Comparison of ENCODE assay signal across 30 mouse cellular contexts in the genomic region with DNA sequence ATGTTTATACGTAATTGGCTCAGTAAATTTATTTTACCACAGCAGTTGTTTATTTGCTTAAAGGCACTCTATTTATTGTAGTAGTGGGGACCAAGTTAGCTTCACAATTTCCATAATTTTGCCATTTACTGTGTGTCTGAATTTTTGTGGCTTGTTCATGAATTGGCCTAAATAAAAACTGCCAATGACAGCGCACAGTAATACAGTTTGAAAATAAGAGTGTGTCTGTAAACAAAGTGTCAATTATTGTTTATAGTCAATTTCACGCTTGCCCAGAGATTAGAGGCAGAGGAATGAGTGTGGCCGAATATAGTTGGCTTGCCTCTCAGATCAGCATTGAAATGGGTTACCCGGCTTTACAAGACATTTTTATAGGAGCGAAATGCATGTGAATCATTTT.
"Had no signal": no experiment of that assay in that cellular context is flagged by ENCODE, and none has a peak within 500 bp of the region (broad histone marks: within the 10 kb centered on the region; RNA-seq: fewer than 3 reads in every experiment).

No protein-coding gene starts in this region.

- H3K27me3 ChIP-seq: limb, embryonic 12.5 days; limb, embryonic 13.5 days; limb, embryonic 15.5 days; liver, embryonic 12.5 days; liver, embryonic 13.5 days; liver, embryonic 15.5 days; megakaryocyte, embryonic 14.5 days; midbrain, embryonic 12.5 days; midbrain, embryonic 13.5 days; midbrain, embryonic 15.5 days; neural tube, embryonic 12.5 days had no signal

- H3K4me3 ChIP-seq: left cerebral cortex, adult 2 months; limb, embryonic 10.5 days; limb, embryonic 12.5 days; limb, embryonic 13.5 days; limb, embryonic 15.5 days; liver, embryonic 12.5 days; liver, embryonic 13.5 days; liver, embryonic 15.5 days; megakaryocyte, embryonic 14.5 days; midbrain, embryonic 10.5 days; midbrain, embryonic 12.5 days; midbrain, embryonic 13.5 days; midbrain, embryonic 15.5 days; myocyte; neural tube, embryonic 12.5 days had no signal

- H3K9ac ChIP-seq: limb, embryonic 12.5 days; limb, embryonic 13.5 days; limb, embryonic 15.5 days; liver, embryonic 12.5 days; liver, embryonic 13.5 days; liver, embryonic 14.5 days; liver, embryonic 15.5 days; liver, postnatal 0 days; midbrain, embryonic 12.5 days; midbrain, embryonic 13.5 days; midbrain, embryonic 15.5 days; neural tube, embryonic 12.5 days had no signal

- H3K4me1 ChIP-seq: limb, embryonic 10.5 days; limb, embryonic 12.5 days; limb, embryonic 13.5 days; limb, embryonic 15.5 days; liver, embryonic 12.5 days; liver, embryonic 13.5 days; liver, embryonic 15.5 days; megakaryocyte, embryonic 14.5 days; midbrain, embryonic 12.5 days; midbrain, embryonic 13.5 days; midbrain, embryonic 15.5 days; neural tube, embryonic 12.5 days had no signal

- H3K4me2 ChIP-seq: limb, embryonic 12.5 days; limb, embryonic 13.5 days; limb, embryonic 15.5 days; liver, embryonic 11.5 days; liver, embryonic 12.5 days; liver, embryonic 13.5 days; liver, embryonic 15.5 days; midbrain, embryonic 11.5 days; midbrain, embryonic 12.5 days; midbrain, embryonic 13.5 days; midbrain, embryonic 15.5 days; neural tube, embryonic 12.5 days had no signal

- H3K9me3 ChIP-seq: limb, embryonic 10.5 days; limb, embryonic 12.5 days; limb, embryonic 13.5 days; limb, embryonic 15.5 days; liver, embryonic 12.5 days; liver, embryonic 13.5 days; liver, embryonic 15.5 days; midbrain, embryonic 10.5 days; midbrain, embryonic 12.5 days; midbrain, embryonic 13.5 days; midbrain, embryonic 15.5 days; neural tube, embryonic 12.5 days had no signal

- DNase-seq: layer of hippocampus, postnatal 36 days; left cerebral cortex, postnatal 4 days; liver; liver, embryonic 13.5 days; liver, postnatal 0 days; lung, adult 18-20 months; lung, adult 2 months; lung, postnatal 10 days; lung, postnatal 36 days; midbrain, embryonic 14.5 days had no signal

- H3K27ac ChIP-seq: left cerebral cortex, adult 2 months; limb, embryonic 10.5 days; limb, embryonic 12.5 days; limb, embryonic 13.5 days; limb, embryonic 15.5 days; liver, embryonic 12.5 days; liver, embryonic 13.5 days; liver, embryonic 14.5 days; liver, embryonic 15.5 days; macrophage; midbrain, embryonic 10.5 days; midbrain, embryonic 12.5 days; midbrain, embryonic 13.5 days; midbrain, embryonic 15.5 days; neural tube, embryonic 12.5 days had no signal

- ATAC-seq: liver, embryonic 12.5 days; liver, postnatal 0 days; lung, postnatal 0 days; midbrain, embryonic 13.5 days; midbrain, embryonic 15.5 days; midbrain, embryonic 16.5 days had no signal

- H3K36me3 ChIP-seq: limb, embryonic 10.5 days; limb, embryonic 12.5 days; limb, embryonic 13.5 days; limb, embryonic 15.5 days; liver, embryonic 12.5 days; liver, embryonic 13.5 days; liver, embryonic 15.5 days; midbrain, embryonic 10.5 days; midbrain, embryonic 12.5 days; midbrain, embryonic 13.5 days; midbrain, embryonic 15.5 days; neural tube, embryonic 12.5 days had no signal
